Mouse (Mus musculus) activated CD4-positive, CD25-positive, alpha-beta regulatory T cell, adult 4 months (primary cell): Measurements from ENCODE around the gene 2010109A12Rik. TPM values are rescaled to one million over a fixed set of nuclear protein-coding genes. Genes with fewer than 3 reads are reported as not detected.

ENCODE experiments used
- ATAC-seq: one replicate; pipeline ENCODE4 v1.8.0; 2017
- polyA plus RNA-seq, 2 experiments: library from polyadenylated mRNA; unstranded; fragments of 100-300 nt; shearing (Covaris generic); gene quantifications; one replicate each; pipeline ENCODE4 v1.2.1; 2017

The 2010109A12Rik gene
- polyA plus RNA-seq = under 1 TPM; 0.37 to 0.57 TPM

- ATAC-seq = peak; percentile 88
These were observed at the start of gene 2010109A12Rik, which contains the start of gene Ccni for GRCm38 (mm10) chr5:93206109-93207005. Gene 2010109A12Rik, plus strand, starts transcription at chr5:93206518. Gene Ccni, minus strand, starts transcription at chr5:93206495.

DNA sequence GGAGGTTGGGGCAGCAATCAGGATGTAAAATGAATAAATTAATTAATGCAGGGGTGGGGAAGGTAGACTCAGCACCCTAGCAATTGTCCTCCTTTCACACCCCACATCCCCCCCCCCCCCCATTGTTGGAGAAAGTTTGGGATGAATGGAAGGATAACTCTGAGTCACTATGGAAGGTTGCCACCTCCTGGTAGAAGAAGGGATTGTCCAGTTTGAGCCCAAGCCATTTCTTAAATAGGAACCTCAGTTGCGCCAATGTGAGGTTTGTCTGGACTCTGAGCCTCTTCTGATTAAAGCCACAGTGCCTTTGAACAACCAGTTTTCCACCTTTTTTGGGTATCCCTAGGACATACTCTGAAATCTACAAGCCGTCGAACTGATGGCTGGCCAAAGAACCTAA, 42.8 kb upstream of the 2010109A12Rik start:
- no peak for ATAC-seq

DNA sequence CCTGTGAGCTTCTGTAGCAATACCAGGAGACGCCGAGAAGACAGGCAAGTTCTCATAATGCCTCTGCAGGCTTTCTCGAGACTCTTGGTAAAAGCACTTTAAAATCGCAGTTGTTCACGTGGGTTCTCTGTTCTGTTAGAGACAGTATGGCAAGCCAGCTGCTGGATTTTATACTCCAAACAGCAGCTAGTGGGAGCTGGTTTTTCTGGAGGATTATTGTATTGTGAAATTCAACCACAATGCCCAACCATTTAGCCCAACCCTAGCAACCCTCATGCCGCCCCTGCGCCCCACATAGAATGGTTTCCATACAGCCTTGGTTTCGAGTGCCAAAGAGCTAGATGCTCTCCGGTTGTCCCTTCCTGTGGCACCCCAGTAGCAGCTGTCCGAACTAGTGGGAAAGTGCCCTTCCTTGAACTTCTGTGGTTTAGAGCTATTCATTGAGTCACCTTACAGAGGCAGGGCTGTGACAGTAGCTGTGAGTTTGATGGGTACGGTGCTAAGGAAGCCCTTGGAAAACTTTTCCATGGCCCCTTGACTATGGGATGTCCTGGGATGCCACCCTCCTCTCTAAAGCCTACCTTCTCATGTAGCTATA, 38.3 kb upstream of the 2010109A12Rik start:
- ATAC-seq = no peak

DNA sequence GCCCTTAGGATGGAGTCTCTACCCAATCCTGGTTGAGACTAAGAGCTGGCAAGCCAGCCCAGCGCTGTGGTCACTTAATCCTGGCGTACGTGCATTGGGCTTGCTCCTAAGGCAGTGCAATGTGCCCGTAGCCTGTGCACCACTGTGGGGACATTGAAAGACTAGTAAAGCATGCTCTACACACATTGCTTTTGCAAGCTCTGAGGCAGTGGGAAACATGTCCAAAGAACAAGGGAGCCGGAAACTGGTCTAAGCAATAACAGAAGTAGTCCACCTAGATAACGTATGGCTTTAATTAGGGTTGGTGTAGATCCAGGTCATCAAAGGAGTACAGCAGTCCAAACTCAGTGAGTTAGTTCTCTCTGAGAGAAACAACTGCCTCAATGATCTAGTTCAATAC, 37.7 kb upstream of the 2010109A12Rik start:
- no peak for ATAC-seq

- ATAC-seq = no peak
These were observed 34.9 kb upstream of the 2010109A12Rik start for GRCm38 (mm10) chr5:93171420-93171819.

DNA sequence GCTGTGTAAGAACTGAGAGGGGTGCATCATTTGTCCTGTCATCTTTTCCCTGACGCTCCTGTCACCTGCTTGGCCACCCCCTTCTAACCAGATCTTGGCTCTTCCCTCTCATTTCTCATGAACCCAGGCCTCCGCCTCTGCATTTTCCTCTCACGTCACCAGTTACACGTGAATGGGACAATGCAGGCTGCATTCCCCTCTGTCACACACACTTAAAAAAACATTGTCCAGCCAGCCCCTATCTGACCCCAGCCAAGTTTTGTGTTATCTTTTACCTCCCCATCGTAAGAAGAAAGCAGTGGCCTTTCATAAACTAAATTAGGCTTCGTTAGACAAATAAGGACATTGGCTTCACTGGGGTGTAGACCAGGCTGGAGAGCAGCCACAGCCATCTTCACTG, 33.8 kb upstream of the 2010109A12Rik start:
- ATAC-seq = no peak

GRCm38 (mm10) chr5:93174675-93175074, 31.6 kb upstream of the 2010109A12Rik start:
- no peak for ATAC-seq

DNA sequence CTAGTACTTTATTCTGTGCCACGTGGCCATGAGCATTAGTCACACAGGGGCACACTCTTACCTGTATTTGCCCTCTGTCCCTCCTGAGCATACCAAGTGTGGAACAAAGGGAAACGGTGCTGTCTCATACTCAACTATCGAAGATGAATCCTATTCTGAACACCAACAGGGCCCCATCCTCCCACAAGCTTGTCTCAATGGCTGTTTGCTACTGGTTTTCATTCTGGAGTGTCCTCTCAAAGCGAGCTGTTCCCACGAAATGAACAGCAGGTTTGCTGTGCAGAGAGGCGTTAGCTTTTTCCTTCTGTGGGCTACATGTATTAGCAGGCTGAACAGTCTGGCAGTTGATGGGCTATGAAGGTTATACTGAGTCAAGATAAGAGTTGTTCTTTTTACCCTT, 27.7 kb upstream of the 2010109A12Rik start:
- ATAC-seq = no peak

- ATAC-seq = peak; percentile 70
These were observed 26.1 kb upstream of the 2010109A12Rik start for GRCm38 (mm10) chr5:93180252-93180651.

GRCm38 (mm10) chr5:93183311-93183710, 23.0 kb upstream of the 2010109A12Rik start:
- no peak for ATAC-seq

DNA sequence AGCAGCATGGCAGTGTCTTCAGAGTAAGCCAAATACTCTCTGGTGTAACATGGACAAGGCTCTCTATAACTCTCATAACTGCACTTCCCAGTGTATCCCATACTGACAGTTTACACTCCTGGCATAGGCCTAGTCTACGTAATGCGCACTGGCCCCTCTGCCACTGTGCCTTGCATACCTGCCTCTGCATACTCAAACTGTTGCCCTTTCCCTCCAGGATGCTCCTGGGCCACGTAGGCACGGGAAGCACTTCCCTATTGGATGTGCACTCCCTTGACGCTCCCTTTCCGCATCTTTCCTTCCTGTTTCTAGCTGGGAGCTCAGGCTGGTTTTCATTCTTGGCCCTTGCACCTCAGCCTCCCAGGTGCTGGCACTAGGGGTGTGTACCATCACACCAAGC, 21.8 kb upstream of the 2010109A12Rik start:
- no peak for ATAC-seq

- ATAC-seq = no peak
These were observed 16.7 kb upstream of the 2010109A12Rik start for GRCm38 (mm10) chr5:93189607-93190006.

DNA sequence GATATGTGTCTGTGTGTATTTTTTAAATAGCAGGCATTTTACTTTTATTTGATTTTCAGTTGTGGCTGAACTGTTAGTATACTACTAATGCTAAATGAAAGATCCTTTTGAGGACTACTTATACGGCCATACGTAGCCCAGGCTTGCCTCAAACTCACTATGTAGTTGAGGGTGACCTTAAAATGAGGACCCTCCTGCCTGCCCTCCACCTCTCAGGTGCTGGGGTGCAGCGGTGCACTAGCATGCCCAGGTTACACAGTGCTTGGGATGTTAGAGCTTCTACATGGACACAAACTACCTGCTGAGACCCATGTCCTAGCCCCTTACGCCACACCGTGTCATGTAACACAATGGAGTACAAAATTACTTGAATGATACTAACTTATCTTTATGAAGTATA, 15.9 kb upstream of the 2010109A12Rik start:
- ATAC-seq = no peak

DNA sequence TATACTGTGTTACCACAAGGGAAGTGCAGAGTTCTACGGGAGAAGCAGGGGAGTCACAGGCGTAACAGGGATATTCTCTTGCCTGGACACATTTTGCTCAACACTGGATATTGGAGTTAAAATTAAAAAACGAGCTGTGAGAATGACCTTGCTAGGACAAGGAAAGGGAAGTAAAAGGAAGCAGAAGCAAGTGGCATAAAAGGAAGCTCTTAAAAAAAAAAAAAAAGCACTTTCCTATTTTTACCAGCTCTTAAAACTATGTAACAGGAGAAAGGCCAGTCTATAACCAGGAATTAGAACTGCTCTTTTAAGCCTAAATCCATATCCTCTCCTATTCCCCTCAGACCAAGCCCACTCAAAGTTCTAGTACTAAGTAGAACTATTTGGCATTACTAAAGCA, 8.1 kb upstream of the 2010109A12Rik start:
- ATAC-seq = no peak

DNA sequence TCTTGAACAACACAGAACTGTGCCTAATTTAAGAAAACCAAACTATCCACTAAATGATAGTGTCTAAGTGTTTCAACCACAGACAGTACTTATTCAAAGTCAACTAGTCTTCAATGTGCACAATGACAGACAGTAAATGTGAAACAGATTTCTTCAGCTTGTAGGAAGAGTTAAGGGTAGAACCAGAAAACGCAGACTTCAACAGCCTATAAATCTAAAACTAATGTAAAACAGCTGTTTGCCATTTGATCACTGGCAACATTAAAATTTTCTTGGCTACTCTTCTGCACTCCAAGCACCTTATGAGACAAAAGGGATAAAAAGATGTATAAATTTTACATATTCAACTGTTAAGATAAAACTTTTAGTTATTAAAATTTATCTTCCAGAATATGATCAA, 5.1 kb upstream of the 2010109A12Rik start:
- ATAC-seq = no peak

DNA sequence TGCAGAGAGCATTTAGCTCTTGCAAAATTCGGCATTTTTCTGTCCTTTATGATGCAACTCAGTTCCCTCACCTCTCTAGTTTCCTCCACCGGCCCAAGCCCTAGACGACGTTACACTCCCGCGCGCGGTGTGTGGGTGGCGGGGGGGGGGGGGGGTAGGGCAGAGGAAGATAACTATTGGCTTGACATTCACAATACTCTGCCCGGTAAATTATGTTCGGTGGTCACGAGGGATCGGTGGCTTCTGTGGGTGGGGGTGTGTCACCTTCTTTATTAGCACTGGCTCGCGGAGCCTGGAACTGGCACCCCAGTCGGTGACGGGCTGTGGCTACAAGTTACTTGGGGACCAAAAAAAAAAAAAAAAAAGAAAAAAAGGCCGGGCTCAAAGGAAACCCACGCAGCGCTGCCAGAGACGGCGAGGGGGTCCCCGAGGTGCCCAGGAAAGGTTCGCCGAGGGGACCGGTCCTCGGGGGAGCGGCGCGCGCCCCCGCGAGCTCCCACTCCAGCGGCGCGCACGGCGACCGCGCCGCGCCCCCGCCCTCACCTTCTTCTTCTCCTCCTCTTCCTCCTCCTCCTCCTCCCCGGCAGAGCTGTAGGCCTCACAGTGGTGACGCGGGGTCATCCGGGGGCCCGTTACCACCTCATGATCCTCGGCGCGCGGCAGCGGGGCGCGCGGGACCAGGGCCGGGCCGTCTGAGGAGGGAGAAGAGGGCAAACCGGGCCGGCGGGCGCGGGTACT, 778 bp upstream of the 2010109A12Rik start:
- peak; percentile 37 for ATAC-seq

DNA sequence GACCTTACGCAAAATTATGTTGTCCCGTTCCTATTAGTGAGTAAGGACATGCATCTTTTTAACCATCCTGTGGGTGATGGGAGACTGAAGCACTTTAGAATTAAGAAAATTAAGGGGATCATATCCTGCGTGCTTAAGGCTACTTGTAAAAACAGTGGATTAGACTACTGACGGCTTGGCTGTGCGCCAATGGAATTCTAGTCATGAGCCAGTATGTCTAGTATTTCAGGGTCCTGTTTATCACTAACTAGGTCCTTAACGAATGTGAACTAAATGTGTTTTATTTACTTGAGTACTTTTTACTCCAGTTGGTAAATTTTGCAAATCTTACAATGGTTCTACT, 659 bp downstream of the 2010109A12Rik start:
- peak; percentile 5 for ATAC-seq

- no peak for ATAC-seq
These were observed 1.2 kb downstream of the 2010109A12Rik start for GRCm38 (mm10) chr5:93207555-93207954.

DNA sequence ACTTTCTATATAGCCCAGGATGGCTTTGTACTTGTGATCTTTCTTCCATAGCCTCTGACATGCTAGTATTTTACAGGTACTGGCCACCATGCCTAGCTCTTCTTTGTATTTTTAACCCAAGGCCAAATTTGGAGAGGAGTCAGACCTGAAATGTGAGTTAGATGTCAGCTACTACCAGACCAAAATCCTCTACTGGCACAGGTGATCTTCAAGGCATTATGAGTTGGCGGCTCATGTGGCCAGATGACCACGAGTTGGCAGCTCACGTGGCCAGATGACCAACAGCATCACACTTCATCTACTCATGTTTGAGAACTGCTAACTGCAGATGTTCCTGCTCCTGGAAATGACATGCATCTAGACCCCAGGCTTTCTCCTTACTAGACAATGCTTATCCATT, 12.1 kb downstream of the 2010109A12Rik start:
- ATAC-seq = no peak

GRCm38 (mm10) chr5:93221661-93222060, 15.3 kb downstream of the 2010109A12Rik start:
- no peak for ATAC-seq

DNA sequence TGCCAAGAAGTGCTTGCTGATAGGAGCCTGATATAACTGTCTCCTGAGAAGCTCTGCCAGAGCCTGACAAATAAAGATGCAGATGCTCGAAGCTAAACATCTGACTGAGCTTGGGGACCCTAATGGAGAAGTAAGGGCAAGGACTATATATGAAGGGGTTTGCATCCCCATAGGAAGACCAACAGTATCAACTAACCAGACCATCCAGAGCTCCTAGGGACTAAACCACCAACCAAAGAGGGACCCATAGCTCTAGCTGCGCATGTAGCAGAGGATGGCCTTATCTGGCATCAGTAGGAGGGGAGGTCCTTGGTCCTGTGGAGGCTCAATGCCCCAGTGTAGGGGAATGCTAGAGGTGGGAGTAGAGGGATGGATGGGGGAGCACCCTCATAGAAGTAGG, 18.2 kb downstream of the 2010109A12Rik start:
- ATAC-seq = no peak

DNA sequence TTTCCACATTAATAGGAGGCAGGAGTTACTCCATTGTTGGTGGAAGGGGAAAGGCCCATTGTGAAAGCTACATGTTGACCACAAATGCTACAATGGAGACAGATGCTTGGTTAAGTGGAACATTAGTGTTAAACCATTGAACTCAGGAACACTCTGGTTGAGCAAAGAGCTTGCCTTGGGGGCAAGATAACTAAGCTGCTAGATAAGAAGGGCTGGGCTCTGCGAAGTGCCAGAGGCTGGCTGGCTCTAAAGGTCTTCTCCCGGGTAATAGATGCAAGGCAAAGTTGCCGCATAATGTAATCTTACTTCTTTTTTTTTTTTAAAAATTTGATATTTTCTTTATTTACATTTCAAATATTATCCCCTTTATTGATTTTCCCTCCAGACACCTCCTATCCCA, 20.8 kb downstream of the 2010109A12Rik start:
- ATAC-seq = no peak

- ATAC-seq = peak; percentile 63
These were observed 23.2 kb downstream of the 2010109A12Rik start for GRCm38 (mm10) chr5:93229527-93229926.
